Mouse (Mus musculus) myocyte (in vitro differentiated cells): ENCODE results near the gene Myo18b. TPM values are rescaled to one million over a fixed set of nuclear protein-coding genes. Genes with fewer than 3 reads are reported as not detected.

ENCODE experiments used
- H3K27me3 ChIP-seq: one replicate; pipeline ENCODE4 v1.6.1; 2011; ENCODE audit not compliant: control insufficient read depth, insufficient read depth, insufficient read length
- H3K36me3 ChIP-seq: one replicate; pipeline ENCODE4 v1.6.1; 2011; ENCODE audit not compliant: control insufficient read depth, insufficient read depth
- H3K4me2 ChIP-seq: one replicate; pipeline ENCODE4 v1.6.1; 2011; ENCODE audit warnings: low read depth, control low read depth
- H3K4me3 ChIP-seq: one replicate; pipeline ENCODE4 v1.5.1; 2011; ENCODE audit warnings: mild to moderate bottlenecking, control low read depth, moderate library complexity
- H3K79me2 ChIP-seq: one replicate; pipeline ENCODE4 v1.6.1; 2011; ENCODE audit not compliant: control insufficient read depth, insufficient read depth
- H3ac ChIP-seq: one replicate; pipeline ENCODE4 v1.6.1; 2011; ENCODE audit not compliant: control insufficient read depth, insufficient read length
- CEBPB ChIP-seq: IDR thresholded peaks from 2 replicates; pipeline ENCODE4 v1.6.1; 2011; ENCODE audit warnings: mild to moderate bottlenecking, moderate library complexity; ENCODE audit not compliant: poor library complexity, insufficient read depth, severe bottlenecking
- E2F4 ChIP-seq: IDR thresholded peaks from one replicate; pipeline ENCODE4 v1.6.1; 2011; ENCODE audit warnings: mild to moderate bottlenecking, control low read depth, moderate library complexity; ENCODE audit not compliant: insufficient read depth
- MAX ChIP-seq: IDR thresholded peaks from one replicate; pipeline ENCODE4 v1.6.1; 2011; ENCODE audit warnings: low read depth, mild to moderate bottlenecking, control low read depth
- MYOD1 ChIP-seq, 3 experiments: IDR thresholded peaks; one replicate each; pipeline ENCODE4 v1.6.1; 2011; ENCODE audit warnings: control low read depth in 2 of 3, low read depth in 2 of 3, mild to moderate bottlenecking in 2 of 3, moderate library complexity in 1 of 3; ENCODE audit not compliant: insufficient read length in 2 of 3, control insufficient read depth in 1 of 3
- MYOG ChIP-seq, 3 experiments: IDR thresholded peaks; one replicate each; pipeline ENCODE4 v1.6.1; 2011; ENCODE audit warnings: control low read depth in 2 of 3, low read depth in 2 of 3, mild to moderate bottlenecking in 2 of 3; ENCODE audit not compliant: insufficient read length in 2 of 3, control insufficient read depth in 1 of 3, insufficient read depth in 1 of 3
- POLR2A ChIP-seq: IDR thresholded peaks from one replicate; pipeline ENCODE4 v1.6.1; 2011; ENCODE audit warnings: low read depth, mild to moderate bottlenecking, control low read depth, moderate library complexity; ENCODE audit not compliant: insufficient read length
- POLR2AphosphoS2 ChIP-seq: IDR thresholded peaks from one replicate; pipeline ENCODE4 v1.6.1; 2011; ENCODE audit warnings: low read depth, control low read depth; ENCODE audit not compliant: insufficient read length
- REST ChIP-seq: IDR thresholded peaks from one replicate; pipeline ENCODE4 v1.6.1; 2011; ENCODE audit warnings: mild to moderate bottlenecking, control low read depth, moderate library complexity; ENCODE audit not compliant: insufficient read depth, insufficient read length
- SRF ChIP-seq: IDR thresholded peaks from one replicate; pipeline ENCODE4 v1.6.1; 2011; ENCODE audit warnings: low read depth; ENCODE audit not compliant: control insufficient read depth, insufficient read length
- TCF12 ChIP-seq: IDR thresholded peaks from one replicate; pipeline ENCODE4 v1.6.1; 2011; ENCODE audit warnings: mild to moderate bottlenecking, control low read depth; ENCODE audit not compliant: poor library complexity, insufficient read depth, severe bottlenecking
- TCF3 ChIP-seq: IDR thresholded peaks from one replicate; pipeline ENCODE4 v1.6.1; 2011; ENCODE audit warnings: low read depth, control low read depth; ENCODE audit not compliant: insufficient read length
- USF1 ChIP-seq: IDR thresholded peaks from one replicate; pipeline ENCODE4 v1.6.1; 2011; ENCODE audit warnings: low read depth, mild to moderate bottlenecking, control low read depth, moderate library complexity
- polyA plus RNA-seq: library from polyadenylated mRNA; unstranded; fragments of >200 nt; fragmentation: generic; extraction: Trizol; gene quantifications from one replicate; pipeline ENCODE4 v1.2.1, GENCODE M21; 2012; ENCODE audit warnings: missing spikeins

Myo18b gene
- polyA plus RNA-seq, 1 experiment: 1.6 TPM

DNA sequence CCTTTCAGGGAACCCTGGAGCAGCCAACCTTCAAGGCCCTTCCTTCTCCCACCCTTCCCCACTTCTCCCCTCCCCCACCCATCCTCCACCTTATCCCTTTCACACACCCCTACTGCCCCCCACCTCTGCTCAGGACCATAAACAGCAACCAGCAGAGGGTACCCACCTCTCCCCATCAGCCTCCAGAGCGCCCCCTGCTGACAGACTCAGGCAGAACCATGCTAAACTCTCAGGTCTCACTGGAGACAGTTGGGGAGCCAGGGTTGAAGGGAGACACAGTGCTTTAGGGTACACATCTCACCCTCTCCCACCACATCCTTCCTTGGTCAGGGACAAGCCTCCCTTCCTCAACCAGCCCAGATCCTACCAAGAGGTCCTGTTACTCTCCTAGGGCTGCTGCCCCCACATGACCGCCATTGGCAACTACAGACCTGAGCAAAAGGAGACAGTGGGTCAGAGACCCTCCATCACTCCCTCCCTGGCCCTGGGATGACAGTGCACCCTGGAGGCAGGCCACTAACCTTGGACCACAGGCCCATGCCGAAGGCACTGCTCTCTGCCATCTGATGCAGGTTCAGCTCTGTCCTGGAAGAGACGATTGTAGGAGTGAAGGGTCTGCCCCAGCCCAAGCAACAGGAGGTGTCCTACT lies 31.3 kb downstream of the Myo18b start:
- no peak for TF ChIP-seq MYOG (IDR thresholded peaks at IDR 0.05; ENCODE audit: control insufficient read depth in 1 of 3, insufficient read depth in 1 of 3, insufficient read length in 2 of 3, low read depth in 2 of 3)
- no peak for TF ChIP-seq TCF3
- TF ChIP-seq MYOD1 (IDR thresholded peaks at IDR 0.05; ENCODE audit: control insufficient read depth in 1 of 3, insufficient read length in 2 of 3, low read depth in 2 of 3): no peak
- TF ChIP-seq TCF12: no peak
- no peak for TF ChIP-seq CEBPB
- no peak for TF ChIP-seq SRF
- no peak for TF ChIP-seq POLR2AphosphoS2
- TF ChIP-seq USF1: no peak
- TF ChIP-seq E2F4: no peak
- TF ChIP-seq MAX: no peak
- no peak for TF ChIP-seq REST
- no peak for TF ChIP-seq POLR2A
- no peaks in the 10 kb centered on the region for H3K79me2 ChIP-seq
- H3K36me3 ChIP-seq: no peaks in the 10 kb centered on the region
- no peak overlapping the region for H3ac ChIP-seq
- no peaks in the 10 kb centered on the region for H3K27me3 ChIP-seq
- H3K4me2 ChIP-seq: no peak overlapping the region
- no peak overlapping the region for H3K4me3 ChIP-seq

DNA sequence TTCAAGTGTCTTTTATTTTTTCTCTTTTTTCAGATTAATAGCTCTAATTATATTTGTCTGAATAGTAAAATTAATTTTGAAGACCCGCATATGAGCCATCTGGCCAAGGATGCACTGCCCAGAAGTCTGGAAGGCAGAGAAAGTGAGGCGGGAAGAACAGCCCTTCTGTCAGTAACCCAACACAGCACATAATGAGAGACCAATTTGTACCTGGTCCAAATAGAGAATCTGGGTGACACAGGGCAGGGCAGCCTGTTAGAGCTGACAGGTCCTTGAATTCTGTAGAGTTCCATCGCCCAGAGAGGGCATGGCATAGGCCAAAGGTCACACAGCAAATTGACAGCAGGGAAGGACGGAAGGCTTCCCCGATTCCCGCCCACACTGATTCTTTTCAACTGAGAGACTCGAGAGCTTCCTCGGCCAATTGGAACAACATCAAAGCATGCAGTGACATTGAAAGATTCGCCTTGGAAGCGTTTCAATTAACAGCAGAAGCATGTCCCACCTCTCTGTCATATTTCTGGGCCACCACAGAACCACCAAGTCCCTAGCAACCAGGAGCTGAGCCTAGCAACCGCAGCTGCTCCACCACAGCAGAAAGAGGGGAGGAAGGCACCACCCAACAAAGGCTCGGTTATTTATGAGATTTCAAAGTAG lies 36.7 kb downstream of the Myo18b start:
- no peaks in the 10 kb centered on the region for H3K36me3 ChIP-seq
- no peaks in the 10 kb centered on the region for H3K79me2 ChIP-seq
- no peak overlapping the region for H3K4me3 ChIP-seq
- no peak overlapping the region for H3K4me2 ChIP-seq
- H3K27me3 ChIP-seq: no peaks in the 10 kb centered on the region
- no peak overlapping the region for H3ac ChIP-seq
- TF ChIP-seq POLR2A: no peak
- no peak for TF ChIP-seq MYOG (IDR thresholded peaks at IDR 0.05; ENCODE audit: control insufficient read depth in 1 of 3, insufficient read depth in 1 of 3, insufficient read length in 2 of 3, low read depth in 2 of 3)
- no peak for TF ChIP-seq SRF
- no peak for TF ChIP-seq MYOD1 (IDR thresholded peaks at IDR 0.05; ENCODE audit: control insufficient read depth in 1 of 3, insufficient read length in 2 of 3, low read depth in 2 of 3)
- TF ChIP-seq CEBPB: no peak
- no peak for TF ChIP-seq USF1
- TF ChIP-seq TCF3: no peak
- TF ChIP-seq MAX: no peak
- TF ChIP-seq POLR2AphosphoS2: no peak
- no peak for TF ChIP-seq E2F4

DNA sequence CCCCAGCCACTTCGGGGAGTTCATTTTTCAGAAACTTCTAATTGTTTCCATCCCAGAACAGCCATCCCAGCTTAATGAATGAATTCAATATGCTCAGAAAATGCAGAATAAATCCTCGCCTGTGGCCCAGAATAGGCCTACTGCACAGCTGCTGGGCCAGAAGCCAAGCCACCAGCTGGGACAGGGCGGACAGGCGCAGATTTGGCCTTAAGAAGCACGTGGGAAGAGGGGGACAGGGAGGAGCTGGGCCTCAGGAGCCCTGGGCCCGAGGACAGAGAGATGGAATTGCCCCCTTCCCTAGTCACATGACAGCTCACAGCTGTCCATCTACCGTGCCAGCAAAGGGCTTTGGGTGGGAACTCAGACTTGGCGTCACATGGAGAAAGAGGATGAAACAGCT lies 43.0 kb downstream of the Myo18b start:
- H3K27me3 ChIP-seq: no peaks in the 10 kb centered on the region
- no peaks in the 10 kb centered on the region for H3K36me3 ChIP-seq
- no peaks in the 10 kb centered on the region for H3K79me2 ChIP-seq
- TF ChIP-seq TCF12 (no peak), MYOD1 (IDR thresholded peaks at IDR 0.05; ENCODE audit: control insufficient read depth in 1 of 3, insufficient read length in 2 of 3, low read depth in 2 of 3) (no peak), POLR2AphosphoS2 (no peak), MYOG (IDR thresholded peaks at IDR 0.05; ENCODE audit: control insufficient read depth in 1 of 3, insufficient read depth in 1 of 3, insufficient read length in 2 of 3, low read depth in 2 of 3) (no peak), REST (no peak), USF1 (no peak), SRF (no peak), E2F4 (no peak), POLR2A (no peak), TCF3 (no peak), CEBPB (no peak), MAX (no peak)
- no peak overlapping the region for H3ac ChIP-seq
- H3K4me3 ChIP-seq: no peak overlapping the region
- H3K4me2 ChIP-seq: no peak overlapping the region

DNA sequence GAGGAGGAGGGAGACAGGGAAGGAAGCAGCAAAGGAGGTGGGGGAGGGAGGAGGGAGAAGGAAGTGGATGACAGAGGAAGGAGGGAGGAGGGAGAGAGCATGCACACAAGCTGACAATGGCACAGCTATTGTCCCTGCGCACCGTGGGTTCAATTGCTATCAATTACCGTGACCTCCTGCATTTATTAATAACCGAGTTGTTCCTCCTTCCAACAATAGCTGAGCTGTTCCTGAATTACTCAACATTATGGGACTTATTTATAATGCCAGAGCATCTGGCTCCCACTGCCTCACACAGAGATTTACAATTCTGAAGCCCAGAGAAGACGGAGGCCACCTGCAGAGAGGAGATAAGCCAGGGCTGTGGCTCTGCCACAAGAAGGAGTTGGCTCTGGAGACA lies 44.8 kb downstream of the Myo18b start:
- TF ChIP-seq MYOD1 (IDR thresholded peaks at IDR 0.05; ENCODE audit: control insufficient read depth in 1 of 3, insufficient read length in 2 of 3, low read depth in 2 of 3) (no peak), USF1 (no peak), POLR2AphosphoS2 (no peak), POLR2A (no peak), MAX (no peak), SRF (no peak), TCF3 (no peak), E2F4 (no peak)
- no peaks in the 10 kb centered on the region for H3K27me3 ChIP-seq
- no peak overlapping the region for H3K4me2 ChIP-seq
- no peaks in the 10 kb centered on the region for H3K36me3 ChIP-seq
- no peak overlapping the region for H3K4me3 ChIP-seq
- no peaks in the 10 kb centered on the region for H3K79me2 ChIP-seq
- no peak overlapping the region for H3ac ChIP-seq
